Mouse (Mus musculus) layer of hippocampus, adult 2 months (tissue): ENCODE data around the gene Rorc. TPM values are rescaled to one million over a fixed set of nuclear protein-coding genes. Genes with fewer than 3 reads are reported as not detected.
A peak's percentile ranks its signal among the peaks of the same experiment; 100 is the strongest.

Source experiments
- DNase-seq, 2 experiments: peaks; one replicate each; pipeline ENCODE4 v3.0.0; 2022; ENCODE audit warnings: low spot score in 2 of 2
- H3K27ac ChIP-seq: fragments of 200-600 bp; 2 replicates; pipeline ENCODE4 v1.8.1; 2022
- H3K4me3 ChIP-seq: fragments of 200-600 bp; 2 replicates; pipeline ENCODE4 v1.8.1; 2022; ENCODE audit warnings: mild to moderate bottlenecking
- CTCF ChIP-seq: fragments of 200-600 bp; conservative IDR thresholded peaks from 2 replicates; pipeline ENCODE4 v1.8.1; 2022; ENCODE audit warnings: antibody characterized with exemption, mild to moderate bottlenecking, moderate library complexity
- total RNA-seq, 2 experiments: library from RNA; stranded (reverse); gene quantifications; 2 replicates each; pipeline ENCODE4 v1.2.3; 2021

Gene Rorc
- total RNA-seq, 2 experiments from 2014 or later = 0.97 to 1.0 TPM

DNA sequence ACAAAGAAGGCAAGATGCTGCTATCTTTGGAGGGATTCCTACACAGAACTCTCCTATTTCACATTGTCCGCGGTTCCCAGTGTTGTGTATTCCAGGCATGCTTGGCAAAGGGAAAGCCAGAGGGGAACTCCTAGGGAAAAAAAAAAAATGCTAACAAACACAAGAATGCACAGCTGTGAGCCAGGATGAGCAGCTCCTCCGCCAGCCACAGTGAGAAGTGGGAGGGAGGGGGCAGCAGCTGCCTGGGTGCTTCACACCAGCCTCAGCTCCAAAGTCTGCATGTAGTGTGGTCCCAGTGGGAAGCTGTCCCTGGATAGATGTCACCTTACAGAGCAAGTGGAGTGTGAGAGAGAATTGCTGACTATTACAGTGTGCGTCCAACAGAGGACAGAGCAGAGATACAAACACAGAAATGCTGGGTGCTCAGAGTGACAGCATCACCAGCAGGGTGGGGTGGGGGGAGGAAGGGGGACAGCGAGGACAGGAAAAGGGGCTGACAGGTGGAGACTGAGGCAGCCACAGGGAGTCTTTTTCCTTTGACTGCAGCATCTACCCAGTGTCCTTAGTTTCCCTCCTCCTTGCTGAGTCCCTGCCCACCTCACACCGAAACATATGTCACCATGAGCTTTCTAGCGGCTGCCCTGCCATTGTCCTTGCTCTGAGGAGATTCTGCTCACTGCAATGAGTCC lies 31.9 kb downstream of the Rorc start:
- TF ChIP-seq CTCF = no peak
- no peak for DNase-seq
- Histone ChIP-seq H3K4me3 (no peak overlapping the region), H3K27ac (no peak overlapping the region)

GRCm38 (mm10) chr3:94405561-94405960 lies 33.0 kb downstream of the Rorc start:
- no peak for DNase-seq
- Histone ChIP-seq H3K4me3 (no peak overlapping the region), H3K27ac (no peak overlapping the region)
- TF ChIP-seq CTCF = no peak

DNA sequence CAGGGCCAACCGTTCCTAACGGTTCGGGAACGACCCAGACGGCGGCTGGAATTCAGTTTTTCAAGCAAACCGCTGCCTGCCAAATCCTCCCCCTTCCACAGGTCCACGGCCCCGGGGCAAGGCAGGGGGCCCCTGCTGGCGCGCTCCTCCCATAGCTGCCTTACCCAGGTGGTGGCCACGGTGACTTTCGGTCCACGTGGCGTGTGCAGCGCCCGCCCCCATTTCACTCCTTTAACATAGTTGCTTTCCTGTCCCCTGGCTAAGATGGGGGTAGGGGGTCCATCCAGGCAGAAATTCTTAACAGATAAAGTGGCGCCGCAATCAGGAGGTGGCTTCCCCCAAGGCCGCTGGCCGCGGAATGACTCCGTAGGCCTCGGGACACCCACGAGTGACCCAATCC lies 39.9 kb downstream of the Rorc start:
- Histone ChIP-seq H3K27ac (peak overlapping the region; percentile 90), H3K4me3 (peak overlapping the region; percentile 81)
- DNase-seq = no peak
- TF ChIP-seq CTCF = no peak

- Histone ChIP-seq H3K27ac (peak within 1 kb of the TSS; percentile 90), H3K4me3 (peak within 1 kb of the TSS; percentile 81)
- TF ChIP-seq CTCF = peak; percentile 57
- peak; percentile 97 to 99 for DNase-seq
These were observed 40.6 kb downstream of the Rorc start, which contains the start of gene Tdrkh for GRCm38 (mm10) chr3:94413031-94413679. TSS of gene Tdrkh (plus strand) at chr3:94413273.

GRCm38 (mm10) chr3:94430980-94431379 lies 58.4 kb downstream of the Rorc start:
- no peak for DNase-seq
- Histone ChIP-seq H3K27ac (no peak overlapping the region), H3K4me3 (no peak overlapping the region)
- TF ChIP-seq CTCF = no peak

- Histone ChIP-seq H3K27ac (no peak overlapping the region), H3K4me3 (no peak overlapping the region)
- TF ChIP-seq CTCF = no peak
- DNase-seq = no peak
These were observed 61.7 kb downstream of the Rorc start for GRCm38 (mm10) chr3:94434305-94434704.

- no peak overlapping the region for H3K4me3 ChIP-seq
- no peak overlapping the region for H3K27ac ChIP-seq
- no peak for DNase-seq
- no peak for TF ChIP-seq CTCF
These were observed 63.8 kb downstream of the Rorc start for GRCm38 (mm10) chr3:94436420-94436819.

DNA sequence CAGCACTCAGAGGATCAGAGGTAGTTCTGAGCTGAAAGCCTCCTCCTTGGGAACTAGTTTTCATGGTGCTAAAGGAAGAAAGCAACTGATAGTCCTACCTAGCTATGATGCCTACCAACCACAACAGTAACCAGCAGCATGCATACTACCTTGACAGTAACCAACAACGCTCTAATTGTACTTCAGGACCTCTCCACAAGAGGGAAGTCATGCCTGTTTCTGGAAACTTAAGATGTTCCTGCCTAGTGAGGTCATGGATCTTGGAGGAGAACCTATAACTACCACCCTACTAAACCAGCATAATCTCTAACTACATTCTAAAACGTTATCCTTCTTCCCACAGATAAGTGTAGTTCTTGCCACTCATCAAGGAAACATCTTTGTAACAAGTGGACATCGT lies 68.6 kb downstream of the Rorc start:
- no peak for DNase-seq
- TF ChIP-seq CTCF = peak; percentile 70
- H3K4me3 ChIP-seq = no peak overlapping the region
- H3K27ac ChIP-seq = no peak overlapping the region

GRCm38 (mm10) chr3:94442951-94443596 lies 70.5 kb downstream of the Rorc start, which contains the start of gene Mrpl9:
TSS of gene Mrpl9 (plus strand) at chr3:94443318.
- no peak for TF ChIP-seq CTCF
- DNase-seq = peak; percentile 91 to 97

DNA sequence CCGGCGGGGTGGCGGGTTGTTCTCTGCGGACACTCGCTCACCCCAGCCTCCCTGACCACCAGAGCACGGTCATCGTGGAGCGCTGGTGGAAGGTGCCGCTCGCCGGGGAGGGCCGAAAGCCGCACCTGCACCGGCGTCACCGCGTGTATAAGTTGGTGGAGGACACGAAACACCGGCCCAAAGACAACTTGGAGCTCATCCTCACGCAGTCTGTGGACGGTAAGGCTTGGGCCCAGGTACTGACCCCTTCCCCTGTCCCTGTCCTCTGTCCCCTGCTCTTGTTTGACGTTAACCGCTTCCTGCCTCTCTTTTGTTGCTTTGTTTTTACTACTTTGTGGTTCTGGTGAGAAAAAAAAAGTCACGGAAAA lies 71.0 kb downstream of the Rorc start, which contains the start of gene Oaz3:
Oaz3 (minus strand) TSS at position 319 of the 368 bp plus-strand sequence.
- peak within 1 kb of the TSS; percentile 87 for H3K4me3 ChIP-seq
- H3K27ac ChIP-seq = peak within 1 kb of the TSS; percentile 92
- no peak for DNase-seq
- no peak for TF ChIP-seq CTCF

More at GRCm38 (mm10) chr3:94442951-94443596, 70.5 kb downstream of the Rorc start, which contains the start of gene Mrpl9:
- H3K27ac ChIP-seq = peak within 1 kb of the TSS; percentile 92
- peak within 1 kb of the TSS; percentile 87 for H3K4me3 ChIP-seq

Other genes starting within 250 kb of the Rorc start
- not detected for gene Gm10696, start 194.6 kb upstream of the Rorc start, total RNA-seq
- gene Gm5286, start 176.1 kb upstream of the Rorc start, total RNA-seq = not detected
- gene Gm4778, start 108.8 kb upstream of the Rorc start, total RNA-seq = not detected
- 10 to 100 TPM; 24.3 to 26.5 TPM for gene Them4, start 62.7 kb upstream of the Rorc start, total RNA-seq
- gene Them5, start 30.7 kb upstream of the Rorc start, total RNA-seq = not detected
- gene C2cd4d, start 10.4 kb upstream of the Rorc start, total RNA-seq = under 1 TPM; 0.36 to 0.47 TPM
- gene Lingo4, start 25.7 kb downstream of the Rorc start, total RNA-seq = under 1 TPM; 0.79 to 0.98 TPM
- gene Tdrkh, start 40.5 kb downstream of the Rorc start, total RNA-seq = 10 to 100 TPM; 41.3 to 47.2 TPM
- gene Mrpl9, start 70.5 kb downstream of the Rorc start, total RNA-seq = 10 to 100 TPM; 41.3 to 44.4 TPM
- not detected for gene Oaz3, start 71.1 kb downstream of the Rorc start, total RNA-seq
- 100 to 1,000 TPM; 184 to 202 TPM for gene Celf3, start 105.5 kb downstream of the Rorc start, total RNA-seq
- 1 to 10 TPM; 5.8 to 7.2 TPM for gene Riiad1, start 107.5 kb downstream of the Rorc start, total RNA-seq
- 100 to 1,000 TPM; 102 to 108 TPM for gene Snx27, start 209.9 kb downstream of the Rorc start, total RNA-seq